Mouse (Mus musculus) C2C12 (cell line): ENCODE measurements at regions not wholly inside any gene's neighbourhood (a gene's known extent, or its start where the extent isn't known, plus 50 kb on each side); places are given as distances from the start of the nearest gene placed in this dataset.

ENCODE experiments used
- CEBPB ChIP-seq: IDR thresholded peaks from one replicate; pipeline ENCODE4 v1.6.1; 2011; ENCODE audit warnings: low read depth, mild to moderate bottlenecking, control low read depth, moderate library complexity
- CTCF ChIP-seq: IDR thresholded peaks from one replicate; pipeline ENCODE4 v1.5.1; 2011; ENCODE audit not compliant: control insufficient read depth, insufficient read depth, insufficient read length
- FOSL1 ChIP-seq: IDR thresholded peaks from one replicate; pipeline ENCODE4 v1.8.0; 2011; ENCODE audit warnings: mild to moderate bottlenecking, low read length; ENCODE audit not compliant: poor library complexity, insufficient read depth, severe bottlenecking
- MAX ChIP-seq: IDR thresholded peaks from one replicate; pipeline ENCODE4 v1.6.1; 2011; ENCODE audit warnings: mild to moderate bottlenecking, control low read depth
- MYOD1 ChIP-seq: IDR thresholded peaks from one replicate; pipeline ENCODE4 v1.6.1; 2011; ENCODE audit warnings: low read depth; ENCODE audit not compliant: control insufficient read depth, insufficient read length
- MYOG ChIP-seq: IDR thresholded peaks from one replicate; pipeline ENCODE4 v1.6.1; 2011; ENCODE audit not compliant: control insufficient read depth, insufficient read length; ENCODE audit errors: extremely low read depth
- USF1 ChIP-seq: IDR thresholded peaks from one replicate; pipeline ENCODE4 v1.6.1; 2011; ENCODE audit warnings: low read depth, mild to moderate bottlenecking, control low read depth, moderate library complexity

- no peak for TF ChIP-seq CTCF
- no peak for TF ChIP-seq MYOD1
- no peak for TF ChIP-seq MAX
- TF ChIP-seq CEBPB: no peak
- TF ChIP-seq MYOG: no peak
- TF ChIP-seq USF1: no peak
- no peak for TF ChIP-seq FOSL1
Measured at GRCm38 (mm10) chr16:29848527-29848926, 215.7 kb upstream of the Hes1 start.
